Mouse (Mus musculus) lung, embryonic 14.5 days (tissue): ENCODE measurements around the gene Pank3. TPM values are rescaled to one million over a fixed set of nuclear protein-coding genes. Genes with fewer than 3 reads are reported as not detected.

Source experiments
- ATAC-seq: fragments of 200-750 bp; cut with Nextera tagmentation; 2 replicates; pipeline ENCODE4 v1.8.0; 2017; ENCODE audit warnings: mild to moderate bottlenecking, moderate TSS enrichment, moderate library complexity; ENCODE audit not compliant: insufficient read depth
- DNase-seq: peaks from one replicate; pipeline ENCODE4 v3.0.0-alpha.2; 2015
- H3K27ac ChIP-seq: fragments of 300-500 bp; sonication (generic); 2 replicates; pipeline ENCODE4 v1.5.1; 2014; ENCODE audit warnings: low read depth, mild to moderate bottlenecking, moderate library complexity
- H3K27me3 ChIP-seq: fragments of 300-500 bp; sonication (generic); 2 replicates; pipeline ENCODE4 v1.6.1; 2014; ENCODE audit warnings: low read length, control low read depth; ENCODE audit not compliant: insufficient read depth
- H3K36me3 ChIP-seq: fragments of 300-500 bp; sonication (generic); 2 replicates; pipeline ENCODE4 v1.6.1; 2014; ENCODE audit warnings: control low read depth; ENCODE audit not compliant: insufficient read depth
- H3K4me1 ChIP-seq: fragments of 300-500 bp; sonication (generic); 2 replicates; pipeline ENCODE4 v1.6.1; 2014; ENCODE audit warnings: antibody characterized with exemption, control low read depth; ENCODE audit not compliant: insufficient read depth
- H3K4me2 ChIP-seq: fragments of 300-500 bp; sonication (generic); 2 replicates; pipeline ENCODE4 v1.6.1; 2014; ENCODE audit warnings: mild to moderate bottlenecking
- H3K4me3 ChIP-seq: fragments of 300-500 bp; sonication (generic); 2 replicates; pipeline ENCODE4 v1.5.1; 2014; ENCODE audit warnings: low read depth, low read length
- H3K9ac ChIP-seq: fragments of 300-500 bp; sonication (generic); 2 replicates; pipeline ENCODE4 v1.6.1; 2014
- H3K9me3 ChIP-seq: fragments of 300-500 bp; sonication (generic); 2 replicates; pipeline ENCODE4 v1.6.1; 2016; ENCODE audit warnings: low read depth, low read length, control low read depth
- CTCF ChIP-seq: IDR thresholded peaks from 2 replicates; pipeline ENCODE4 v1.5.1; 2016; ENCODE audit warnings: antibody characterized with exemption, low read depth
- WGBS: fragments of 180-500 bp; shearing (Covaris S2); extraction: QIAGEN DNeasy Blood & Tissue Kit; methylation state at CpG from one replicate; pipeline ENCODE4 v1.1.7; 2014; 5-methylcytosine and 5-hydroxymethylcytosine counted together
- polyA plus RNA-seq: library from polyadenylated mRNA; unstranded; fragments of >200 nt; fragmentation: Nextera tagmentation; extraction: Ambion mirVana; gene quantifications from 2 replicates; pipeline ENCODE4 v1.2.1, GENCODE M21; 2014

Pank3 gene
- polyA plus RNA-seq, 1 experiment from 2014 or later, result 22.5 TPM

- peak overlapping the region; percentile 33 for H3K4me3 ChIP-seq
- no peaks in the 10 kb centered on the region for H3K36me3 ChIP-seq
- peaks cover 42% of the 10 kb centered on the region for H3K27me3 ChIP-seq
- WGBS, result 3% methylated on average over 66 of the region's 86 CpGs
- TF ChIP-seq CTCF, result no peak
- no peak overlapping the region for H3K27ac ChIP-seq
- 0 out of 2 replicates have a peak, but pooled peaks cover 3% of the 10 kb centered on the region for H3K4me1 ChIP-seq
- no peak overlapping the region for H3K9ac ChIP-seq
- peak overlapping the region; percentile 59 for H3K4me2 ChIP-seq
- no peak for ATAC-seq
- DNase-seq, result no peak
- H3K9me3 ChIP-seq, result no peaks in the 10 kb centered on the region
These were observed 28.6 kb downstream of the Pank3 start for GRCm38 (mm10) chr11:35797751-35798494.

GRCm38 (mm10) chr11:35798495-35798820 is 29.2 kb downstream of the Pank3 start:
- Histone ChIP-seq H3K9ac (no peak overlapping the region), H3K27ac (no peak overlapping the region), H3K4me3 (peak overlapping the region; percentile 33), H3K36me3 (no peaks in the 10 kb centered on the region), H3K9me3 (no peaks in the 10 kb centered on the region), H3K27me3 (peaks cover 42% of the 10 kb centered on the region), H3K4me1 (0 out of 2 replicates have a peak, but pooled peaks cover 3% of the 10 kb centered on the region), H3K4me2 (peak overlapping the region; percentile 59)
- ATAC-seq, result no peak
- TF ChIP-seq CTCF, result no peak
- no peak for DNase-seq
- WGBS, result 4% methylated on average over 23 of the region's 23 CpGs

GRCm38 (mm10) chr11:35798874-35799273 is 29.6 kb downstream of the Pank3 start, which contains the start of gene Fbll1:
Fbll1 (minus strand) TSS chr11:35798884.
- TF ChIP-seq CTCF, result no peak
- peak within 1 kb of the TSS; percentile 33 for H3K4me3 ChIP-seq
- WGBS, result 16% methylated on average over 11 of the region's 11 CpGs
- ATAC-seq (peak; percentile 47; the same call in 1 of the 2 replicates), DNase-seq (peak; percentile 93)
- H3K4me2 ChIP-seq, result peak within 1 kb of the TSS; percentile 59
- no peaks in the 10 kb centered on the region for H3K36me3 ChIP-seq
- H3K4me1 ChIP-seq, result 0 out of 2 replicates have a peak, but pooled peaks cover 3% of the 10 kb centered on the region
- H3K27me3 ChIP-seq, result peaks cover 42% of the 10 kb centered on the region
- H3K27ac ChIP-seq, result no peak within 1 kb of the TSS
- no peaks in the 10 kb centered on the region for H3K9me3 ChIP-seq
- H3K9ac ChIP-seq, result no peak within 1 kb of the TSS

- 0 out of 2 replicates have a peak, but pooled peaks cover 3% of the 10 kb centered on the region for H3K36me3 ChIP-seq
- DNase-seq, result no peak
- no peak overlapping the region for H3K4me2 ChIP-seq
- no peak for TF ChIP-seq CTCF
- ATAC-seq, result no peak
- no peaks in the 10 kb centered on the region for H3K9me3 ChIP-seq
- H3K4me3 ChIP-seq, result no peak overlapping the region
- peaks cover 36% of the 10 kb centered on the region for H3K27me3 ChIP-seq
- no peak overlapping the region for H3K9ac ChIP-seq
- H3K4me1 ChIP-seq, result 0 out of 2 replicates have a peak, but pooled peaks cover 3% of the 10 kb centered on the region
- no peak overlapping the region for H3K27ac ChIP-seq
- 73% methylated on average over 5 of the region's 5 CpGs for WGBS
These were observed 32.0 kb downstream of the Pank3 start for GRCm38 (mm10) chr11:35801332-35801731.

GRCm38 (mm10) chr11:35811458-35811857 is 42.2 kb downstream of the Pank3 start:
- ATAC-seq (no peak), DNase-seq (no peak)
- no peak overlapping the region for H3K9ac ChIP-seq
- H3K4me1 ChIP-seq, result no peaks in the 10 kb centered on the region
- 82% methylated on average over 10 of the region's 10 CpGs for WGBS
- H3K27ac ChIP-seq, result no peak overlapping the region
- no peaks in the 10 kb centered on the region for H3K27me3 ChIP-seq
- H3K9me3 ChIP-seq, result no peaks in the 10 kb centered on the region
- H3K36me3 ChIP-seq, result peaks cover 92% of the 10 kb centered on the region
- no peak for TF ChIP-seq CTCF
- H3K4me2 ChIP-seq, result no peak overlapping the region
- no peak overlapping the region for H3K4me3 ChIP-seq

GRCm38 (mm10) chr11:35816316-35816715 is 47.0 kb downstream of the Pank3 start:
- Histone ChIP-seq H3K9ac (no peak overlapping the region), H3K36me3 (peaks cover 85% of the 10 kb centered on the region), H3K27me3 (no peaks in the 10 kb centered on the region), H3K27ac (no peak overlapping the region), H3K4me1 (no peaks in the 10 kb centered on the region), H3K4me2 (no peak overlapping the region), H3K9me3 (no peaks in the 10 kb centered on the region), H3K4me3 (no peak overlapping the region)
- 87% methylated on average over 12 of the region's 12 CpGs for WGBS
- TF ChIP-seq CTCF, result no peak
- DNase-seq, result no peak
- ATAC-seq, result no peak

GRCm38 (mm10) chr11:35827714-35828113 is 58.4 kb downstream of the Pank3 start:
- no peaks in the 10 kb centered on the region for H3K27me3 ChIP-seq
- ATAC-seq (no peak), DNase-seq (no peak)
- TF ChIP-seq CTCF, result no peak
- no peak overlapping the region for H3K4me2 ChIP-seq
- H3K9ac ChIP-seq, result no peak overlapping the region
- no peak overlapping the region for H3K27ac ChIP-seq
- H3K4me3 ChIP-seq, result no peak overlapping the region
- H3K4me1 ChIP-seq, result no peaks in the 10 kb centered on the region
- WGBS, result 95% methylated on average over 6 of the region's 6 CpGs
- H3K9me3 ChIP-seq, result no peaks in the 10 kb centered on the region
- peaks cover 81% of the 10 kb centered on the region for H3K36me3 ChIP-seq
